9 mouse cellular contexts compared by ENCODE assay signal in genomic region chr17:34980655-34981054, GRCm38 (mm10). TPM values are rescaled to one million over a fixed set of nuclear protein-coding genes. Genes with fewer than 3 reads are reported as not detected.
DNase-seq lines count a peak whose midpoint lies in the region; ATAC-seq and TF ChIP-seq lines count a peak whose summit lies in the region.
"Had no signal": no experiment of that assay in that cellular context is flagged by ENCODE, and none has a peak within 500 bp of the region (broad histone marks: within the 10 kb centered on the region; RNA-seq: fewer than 3 reads in every experiment).

No protein-coding gene starts in this region.

- H3K4me3 ChIP-seq in CH12.LX (replicated peaks in 1 of 3; ENCODE audit: low read depth in 2 of 3, low read length in 2 of 3, poor library complexity in 1 of 3): peak overlapping the region; percentile 50 to 95 (median 87)
- H3K4me3 ChIP-seq in embryonic facial prominence, embryonic 14.5 days (ENCODE audit: low read depth, low read length): peak overlapping the region; percentile 83
- H3K4me3 ChIP-seq in hindbrain, postnatal 0 days (ENCODE audit: low read length): peak overlapping the region; percentile 79
- H3K4me3 ChIP-seq in liver, postnatal 0 days (ENCODE audit: low read depth, low read length): peak overlapping the region; percentile 71

- peaks cover 14 to 37% of the 10 kb centered on the region in 2 experiments for H3K36me3 ChIP-seq in CH12.LX (replicated peaks in 1 of 2; ENCODE audit: control insufficient read depth in 1 of 2, insufficient read depth in 1 of 2, low read length in 1 of 2)
- peaks cover 15% of the 10 kb centered on the region for H3K36me3 ChIP-seq in embryonic facial prominence, embryonic 14.5 days (ENCODE audit: control insufficient read depth, insufficient read depth, low read length)
- H3K36me3 ChIP-seq in hindbrain, postnatal 0 days (ENCODE audit: insufficient read depth, low read length): peaks cover 5% of the 10 kb centered on the region; the same call in 1 of the 2 replicates
- peaks cover 3% of the 10 kb centered on the region for H3K36me3 ChIP-seq in liver, postnatal 0 days (replicated peaks; ENCODE audit: insufficient read depth, low read length)

- TF ChIP-seq POLR2A in CH12.LX (IDR thresholded peaks at IDR 0.05; ENCODE audit: low read depth, low read length): no peak

- TF ChIP-seq RAD21 in CH12.LX (IDR thresholded peaks at IDR 0.05; ENCODE audit: low read depth, low read length): peak; percentile 61

- no peak for TF ChIP-seq EP300 in CH12.LX (IDR thresholded peaks at IDR 0.05; ENCODE audit: low read length)
- no peak for TF ChIP-seq EP300 in liver, postnatal 0 days (IDR thresholded peaks at IDR 0.05; ENCODE audit: low read depth)

- dilution Hi-C loops in CH12.LX (cut with MboI; ENCODE audit: extremely low pct_ligation_motif_present, extremely low pct_unique_long_range_greater_than_20kb, low sequenced_read_pairs): no loop called here

- H3K27ac ChIP-seq in CH12.LX (ENCODE audit: insufficient read depth, low read depth): no peak overlapping the region
- H3K27ac ChIP-seq in embryonic facial prominence, embryonic 14.5 days (replicated peaks; ENCODE audit: low read depth, low read length): peak overlapping the region; percentile 97; the same call in 1 of the 2 replicates
- peak overlapping the region; percentile 94; the same call in 1 of the 2 replicates for H3K27ac ChIP-seq in hindbrain, postnatal 0 days
- H3K27ac ChIP-seq in liver, postnatal 0 days (ENCODE audit: low read depth): peak overlapping the region; percentile 91

- peak in 1 of 2 experiments; percentile 74; a peak in 2 of 4 replicates for TF ChIP-seq CTCF in CH12.LX (conservative IDR thresholded peaks at IDR 0.05 in 1 of 2, IDR thresholded peaks at IDR 0.05 in 1 of 2; ENCODE audit: low read depth in 2 of 2, low read length in 2 of 2)
- TF ChIP-seq CTCF in hindbrain, postnatal 0 days (IDR thresholded peaks at IDR 0.05; ENCODE audit: low read depth): peak; percentile 66
- peak; percentile 82 for TF ChIP-seq CTCF in liver, postnatal 0 days (IDR thresholded peaks at IDR 0.05; ENCODE audit: low read depth)

- H3K9me3 ChIP-seq in CH12.LX (replicated peaks; ENCODE audit: low read length): peaks cover 2% of the 10 kb centered on the region
- H3K9me3 ChIP-seq in embryonic facial prominence, embryonic 14.5 days (ENCODE audit: control insufficient read depth, low read length): no peaks in the 10 kb centered on the region
- H3K9me3 ChIP-seq in hindbrain, postnatal 0 days (ENCODE audit: low read length): no peaks in the 10 kb centered on the region
- no peaks in the 10 kb centered on the region for H3K9me3 ChIP-seq in liver, postnatal 0 days (ENCODE audit: low read length)

- peaks cover 2 to 24% of the 10 kb centered on the region in 2 experiments; a peak in 3 of 4 replicates for H3K4me1 ChIP-seq in CH12.LX (ENCODE audit: control insufficient read depth in 1 of 2, insufficient read depth in 2 of 2)
- peaks cover 6% of the 10 kb centered on the region for H3K4me1 ChIP-seq in embryonic facial prominence, embryonic 14.5 days (ENCODE audit: control insufficient read depth, insufficient read depth, low read length)
- peaks cover 7% of the 10 kb centered on the region for H3K4me1 ChIP-seq in hindbrain, postnatal 0 days (ENCODE audit: insufficient read depth, low read length)
- peaks cover 15% of the 10 kb centered on the region for H3K4me1 ChIP-seq in liver, postnatal 0 days (ENCODE audit: insufficient read depth)

- peak; percentile 35 to 48 for DNase-seq in cerebellum, adult 18-20 months
- DNase-seq in cerebellum, postnatal 36 days: no peak
- no peak for DNase-seq in CH12.LX (ENCODE audit: extremely low read depth)
- peak; percentile 84 for DNase-seq in embryonic facial prominence, embryonic 14.5 days (ENCODE audit: low spot score)
- peak; percentile 70 for DNase-seq in hindbrain, postnatal 0 days (ENCODE audit: low spot score)
- no peak for DNase-seq in liver, postnatal 0 days
- peak; percentile 65 for DNase-seq in skeletal muscle tissue, adult 2 months (ENCODE audit: low read depth, low spot score)
- DNase-seq in spleen, postnatal 10 days (ENCODE audit: low spot score in 2 of 2): no peak

- no peaks in the 10 kb centered on the region for H3K27me3 ChIP-seq in CH12.LX (replicated peaks)
- H3K27me3 ChIP-seq in embryonic facial prominence, embryonic 14.5 days (replicated peaks; ENCODE audit: control insufficient read depth, insufficient read depth, low read length): no peaks in the 10 kb centered on the region
- no peaks in the 10 kb centered on the region for H3K27me3 ChIP-seq in hindbrain, postnatal 0 days (ENCODE audit: insufficient read depth, low read length)
- H3K27me3 ChIP-seq in liver, postnatal 0 days (ENCODE audit: insufficient read depth, low read length): no peaks in the 10 kb centered on the region

- 12% methylated on average over 2 of the region's 2 CpGs for WGBS in embryonic facial prominence, embryonic 14.5 days
- WGBS in hindbrain, postnatal 0 days: 13% methylated on average over 2 of the region's 2 CpGs
- 14% methylated on average over 2 of the region's 2 CpGs for WGBS in liver, postnatal 0 days (ENCODE audit: insufficient replicate concordance)

- peak overlapping the region; percentile 95 for H3K4me2 ChIP-seq in CH12.LX (ENCODE audit: insufficient read depth, low read depth, poor library complexity, severe bottlenecking)
- H3K4me2 ChIP-seq in embryonic facial prominence, embryonic 14.5 days (ENCODE audit: low read depth, low read length): peak overlapping the region; percentile 93
- H3K4me2 ChIP-seq in hindbrain, postnatal 0 days (ENCODE audit: low read depth, low read length): peak overlapping the region; percentile 78
- H3K4me2 ChIP-seq in liver, postnatal 0 days (ENCODE audit: low read depth, low read length): peak overlapping the region; percentile 81

- peak overlapping the region; percentile 90 for H3K9ac ChIP-seq in CH12.LX (ENCODE audit: insufficient read depth, low read depth)
- H3K9ac ChIP-seq in embryonic facial prominence, embryonic 14.5 days (ENCODE audit: low read depth, low read length): peak overlapping the region; percentile 90
- peak overlapping the region; percentile 79; the same call in 1 of the 2 replicates for H3K9ac ChIP-seq in hindbrain, postnatal 0 days (replicated peaks; ENCODE audit: low read length)
- peak overlapping the region; percentile 80 for H3K9ac ChIP-seq in liver, postnatal 0 days (replicated peaks)

- H3K79me2 ChIP-seq in CH12.LX (replicated peaks; ENCODE audit: control insufficient read depth, extremely low read depth, insufficient read depth, poor library complexity, severe bottlenecking): peaks cover 24% of the 10 kb centered on the region

- ATAC-seq in embryonic facial prominence, embryonic 14.5 days (ENCODE audit: low read depth): no peak
- no peak for ATAC-seq in hindbrain, postnatal 0 days
- ATAC-seq in liver, postnatal 0 days: no peak

- in situ Hi-C loops in CH12.LX (cut with MboI; ENCODE audit: low pct_ligation_motif_present, low pct_unique_long_range_greater_than_20kb, low sequenced_read_pairs): no loop called here

TF ChIP-seq in CH12.LX, 34 proteins besides CTCF, POLR2A, EP300 and RAD21 (continues in another document):
- peak; percentile 62 for TF ChIP-seq SMC3 (IDR thresholded peaks at IDR 0.05; ENCODE audit: low read depth, low read length)
- TF ChIP-seq MYC (IDR thresholded peaks at IDR 0.05; ENCODE audit: low read depth, low read length): no peak
- no peak for TF ChIP-seq TCF12 (IDR thresholded peaks at IDR 0.05; ENCODE audit: low read depth, low read length)

RNA-seq across cellular contexts. Expression of gene Lsm2, which starts 1.0 kb away (rescaled TPM):
- 104 and 120 TPM in 2 replicates for total RNA-seq in CH12.LX (2012; rRNA removed)
- 134 and 135 TPM in 2 replicates for total RNA-seq in CH12.LX (2014; rRNA removed)
- 274 and 345 TPM in 2 replicates for polyA plus RNA-seq in CH12.LX (2012; ENCODE audit: insufficient read length, low read depth)
- polyA plus RNA-seq in embryonic facial prominence, embryonic 14.5 days (2014; fragmentation: Nextera tagmentation; extraction: Ambion mirVana): 151 and 159 TPM in 2 replicates
- 35.5 and 43.1 TPM in 2 replicates for total RNA-seq in hindbrain, postnatal 0 days (2014; rRNA removed)
- 106 and 110 TPM in 2 replicates for polyA plus RNA-seq in hindbrain, postnatal 0 days (2015; fragmentation: Nextera tagmentation; extraction: Ambion mirVana)
- 69.8 and 76.7 TPM in 2 replicates for polyA plus RNA-seq in liver, postnatal 0 days (2015; fragmentation: Nextera tagmentation; extraction: Ambion mirVana)

RNA-seq across cellular contexts. Expression of gene Hspa1l, which starts 8.2 kb away (rescaled TPM):
- 0.30 and 0.38 TPM in 2 replicates for total RNA-seq in CH12.LX (2012; rRNA removed)
- total RNA-seq in CH12.LX (2014; rRNA removed): not detected in 2 replicates
- 1.1 and 1.4 TPM in 2 replicates for polyA plus RNA-seq in CH12.LX (2012; ENCODE audit: insufficient read length, low read depth)
- 0.99 and 1.0 TPM in 2 replicates for polyA plus RNA-seq in embryonic facial prominence, embryonic 14.5 days (2014; fragmentation: Nextera tagmentation; extraction: Ambion mirVana)
- total RNA-seq in hindbrain, postnatal 0 days (2014; rRNA removed): 0.99 and 1.4 TPM in 2 replicates
- 0.76 TPM in 2 replicates for polyA plus RNA-seq in hindbrain, postnatal 0 days (2015; fragmentation: Nextera tagmentation; extraction: Ambion mirVana)
- 0.18 TPM in 1 of 2 replicates, not detected in the other for polyA plus RNA-seq in liver, postnatal 0 days (2015; fragmentation: Nextera tagmentation; extraction: Ambion mirVana)

RNA-seq across cellular contexts. Expression of gene Hspa1a, which starts 8.7 kb away (rescaled TPM):
- total RNA-seq in CH12.LX (2012; rRNA removed) (not detected in 2 replicates), CH12.LX (2014; rRNA removed) (not detected in 2 replicates)
- not detected in 2 replicates for polyA plus RNA-seq in CH12.LX (2012; ENCODE audit: insufficient read length, low read depth)
- 7.3 TPM in 2 replicates for polyA plus RNA-seq in embryonic facial prominence, embryonic 14.5 days (2014; fragmentation: Nextera tagmentation; extraction: Ambion mirVana)
- total RNA-seq in hindbrain, postnatal 0 days (2014; rRNA removed): 25.0 and 29.0 TPM in 2 replicates
- 13.6 and 14.7 TPM in 2 replicates for polyA plus RNA-seq in hindbrain, postnatal 0 days (2015; fragmentation: Nextera tagmentation; extraction: Ambion mirVana)
- 0.46 and 0.59 TPM in 2 replicates for polyA plus RNA-seq in liver, postnatal 0 days (2015; fragmentation: Nextera tagmentation; extraction: Ambion mirVana)

RNA-seq across cellular contexts. Expression of gene Gm20481, which starts 10.9 kb away (rescaled TPM):
- not detected in 2 replicates for total RNA-seq in CH12.LX (2012; rRNA removed)
- total RNA-seq in CH12.LX (2014; rRNA removed): not detected in 2 replicates
- not detected in 2 replicates for polyA plus RNA-seq in CH12.LX (2012; ENCODE audit: insufficient read length, low read depth)
- not detected in 2 replicates for polyA plus RNA-seq in embryonic facial prominence, embryonic 14.5 days (2014; fragmentation: Nextera tagmentation; extraction: Ambion mirVana)
- not detected in 2 replicates for total RNA-seq in hindbrain, postnatal 0 days (2014; rRNA removed)
- polyA plus RNA-seq in hindbrain, postnatal 0 days (2015; fragmentation: Nextera tagmentation; extraction: Ambion mirVana): not detected in 2 replicates
- 0.28 TPM in 1 of 2 replicates, not detected in the other for polyA plus RNA-seq in liver, postnatal 0 days (2015; fragmentation: Nextera tagmentation; extraction: Ambion mirVana)
- total RNA-seq: left cerebral cortex, postnatal 14 days had no signal

RNA-seq across cellular contexts. Expression of gene Vars, which starts 20.1 kb away (rescaled TPM):
- total RNA-seq in CH12.LX (2012; rRNA removed) (238 and 277 TPM in 2 replicates), CH12.LX (2014; rRNA removed) (90.3 and 97.4 TPM in 2 replicates)
- polyA plus RNA-seq in CH12.LX (2012; ENCODE audit: insufficient read length, low read depth): 253 and 280 TPM in 2 replicates
- polyA plus RNA-seq in embryonic facial prominence, embryonic 14.5 days (2014; fragmentation: Nextera tagmentation; extraction: Ambion mirVana): 80.3 and 87.7 TPM in 2 replicates
- total RNA-seq in hindbrain, postnatal 0 days (2014; rRNA removed): 128 TPM in 2 replicates
- 39.9 and 41.7 TPM in 2 replicates for polyA plus RNA-seq in hindbrain, postnatal 0 days (2015; fragmentation: Nextera tagmentation; extraction: Ambion mirVana)
- polyA plus RNA-seq in liver, postnatal 0 days (2015; fragmentation: Nextera tagmentation; extraction: Ambion mirVana): 38.0 and 43.8 TPM in 2 replicates

Comparison
In these comparisons a context has a peak if more than half of its experiments do, and no peak if none do; other contexts are left out.
1. DNase-seq: peak in cerebellum, adult 18-20 months (2 of 2), embryonic facial prominence, embryonic 14.5 days (single experiment), hindbrain, postnatal 0 days (single experiment) and skeletal muscle tissue, adult 2 months (single experiment); none in cerebellum, postnatal 36 days (0 of 2), CH12.LX (single experiment), liver, postnatal 0 days (single experiment) and spleen, postnatal 10 days (0 of 2).
2. Peak in every context shown above with its lines, with median percentiles within 50 percentile points of each other: H3K4me2 ChIP-seq, H3K4me3 ChIP-seq and H3K9ac ChIP-seq.